Mouse (Mus musculus) lung, embryonic 16.5 days (tissue): ENCODE data around the gene Hoxd11. TPM values are rescaled to one million over a fixed set of nuclear protein-coding genes. Genes with fewer than 3 reads are reported as not detected.
A peak's percentile ranks its signal among the peaks of the same experiment; 100 is the strongest.

Experiments
- ATAC-seq: fragments of 200-750 bp; cut with Nextera tagmentation; 2 replicates; pipeline ENCODE4 v1.8.0; 2017; ENCODE audit warnings: low read depth, mild to moderate bottlenecking, moderate library complexity
- H3K27ac ChIP-seq: fragments of 300-500 bp; sonication (generic); 2 replicates; pipeline ENCODE4 v1.5.1; 2014; ENCODE audit warnings: mild to moderate bottlenecking, control low read depth, low read length
- H3K27me3 ChIP-seq: fragments of 300-500 bp; sonication (generic); 2 replicates; pipeline ENCODE4 v1.6.1; 2014; ENCODE audit warnings: low read depth, low read length, mixed read lengths; ENCODE audit not compliant: control insufficient read depth, insufficient read depth
- H3K36me3 ChIP-seq: fragments of 300-500 bp; sonication (generic); 2 replicates; pipeline ENCODE4 v1.6.1; 2014; ENCODE audit warnings: low read length; ENCODE audit not compliant: control insufficient read depth, insufficient read depth
- H3K4me1 ChIP-seq: fragments of 300-500 bp; sonication (generic); replicated peaks from 2 replicates; pipeline ENCODE4 v1.6.1; 2014; ENCODE audit warnings: low read length, mixed read lengths; ENCODE audit not compliant: control insufficient read depth, insufficient read depth
- H3K4me2 ChIP-seq: fragments of 300-500 bp; sonication (generic); 2 replicates; pipeline ENCODE4 v1.6.1; 2014; ENCODE audit warnings: low read depth, low read length, control low read depth
- H3K4me3 ChIP-seq: fragments of 300-500 bp; sonication (generic); 2 replicates; pipeline ENCODE4 v1.5.1; 2014; ENCODE audit warnings: mild to moderate bottlenecking, low read length, control low read depth
- H3K9ac ChIP-seq: fragments of 300-500 bp; sonication (generic); 2 replicates; pipeline ENCODE4 v1.6.1; 2014; ENCODE audit warnings: low read length, control low read depth
- H3K9me3 ChIP-seq: fragments of 300-500 bp; sonication (generic); 2 replicates; pipeline ENCODE4 v1.6.1; 2016; ENCODE audit warnings: low read length; ENCODE audit not compliant: control insufficient read depth
- WGBS: fragments of 180-500 bp; shearing (Covaris S2); extraction: QIAGEN DNeasy Blood & Tissue Kit; methylation state at CpG from one replicate; pipeline ENCODE4 v1.1.7; 2014; 5-methylcytosine and 5-hydroxymethylcytosine counted together
- polyA plus RNA-seq: library from polyadenylated mRNA; unstranded; fragments of >200 nt; fragmentation: Nextera tagmentation; extraction: Ambion mirVana; gene quantifications from 2 replicates; pipeline ENCODE4 v1.2.1, GENCODE M21; 2015

Gene Hoxd11
- polyA plus RNA-seq, 1 experiment from 2014 or later, result not detected

GRCm38 (mm10) chr2:74698201-74699052 is 19.1 kb downstream of the Hoxd11 start:
- WGBS, result under 1% methylated on average over 85 of the region's 86 CpGs
- Histone ChIP-seq H3K36me3 (no peaks in the 10 kb centered on the region), H3K4me2 (peak overlapping the region; percentile 52), H3K27ac (no peak overlapping the region), H3K27me3 (peaks cover 97% of the 10 kb centered on the region), H3K4me3 (peak overlapping the region; percentile 31), H3K9ac (no peak overlapping the region), H3K9me3 (no peaks in the 10 kb centered on the region), H3K4me1 (peaks cover 4% of the 10 kb centered on the region)
- peak; percentile 58 for ATAC-seq

GRCm38 (mm10) chr2:74699053-74699430 is 19.7 kb downstream of the Hoxd11 start:
- Histone ChIP-seq H3K4me3 (no peak overlapping the region), H3K4me2 (no peak overlapping the region), H3K9ac (no peak overlapping the region), H3K36me3 (no peaks in the 10 kb centered on the region), H3K27me3 (peaks cover 97% of the 10 kb centered on the region), H3K4me1 (peaks cover 4% of the 10 kb centered on the region), H3K27ac (no peak overlapping the region), H3K9me3 (no peaks in the 10 kb centered on the region)
- no peak for ATAC-seq
- WGBS, result 1% methylated on average over 17 of the region's 17 CpGs

- Histone ChIP-seq H3K4me1 (peaks cover 6% of the 10 kb centered on the region), H3K4me2 (no peak overlapping the region), H3K9me3 (no peaks in the 10 kb centered on the region), H3K4me3 (no peak overlapping the region), H3K27ac (no peak overlapping the region), H3K27me3 (peaks cover 97% of the 10 kb centered on the region), H3K36me3 (no peaks in the 10 kb centered on the region), H3K9ac (no peak overlapping the region)
- WGBS, result 2% methylated on average over 23 of the region's 23 CpGs
- no peak for ATAC-seq
These were observed 20.5 kb downstream of the Hoxd11 start for GRCm38 (mm10) chr2:74699664-74700545.

- no peaks in the 10 kb centered on the region for H3K9me3 ChIP-seq
- H3K27ac ChIP-seq, result no peak overlapping the region
- 4% methylated on average over 22 of the region's 22 CpGs for WGBS
- ATAC-seq, result no peak
- no peak overlapping the region for H3K4me2 ChIP-seq
- no peak overlapping the region for H3K9ac ChIP-seq
- H3K4me1 ChIP-seq, result peaks cover 14% of the 10 kb centered on the region
- H3K27me3 ChIP-seq, result peaks cover 97% of the 10 kb centered on the region
- H3K4me3 ChIP-seq, result no peak overlapping the region
- no peaks in the 10 kb centered on the region for H3K36me3 ChIP-seq
These were observed 21.3 kb downstream of the Hoxd11 start for GRCm38 (mm10) chr2:74700546-74701112.

GRCm38 (mm10) chr2:74701949-74702819 is 22.8 kb downstream of the Hoxd11 start:
- H3K27ac ChIP-seq, result no peak overlapping the region
- H3K36me3 ChIP-seq, result no peaks in the 10 kb centered on the region
- WGBS, result 10% methylated on average over 17 of the region's 17 CpGs
- no peaks in the 10 kb centered on the region for H3K9me3 ChIP-seq
- H3K27me3 ChIP-seq, result peaks cover 95% of the 10 kb centered on the region
- H3K9ac ChIP-seq, result no peak overlapping the region
- peaks cover 14% of the 10 kb centered on the region for H3K4me1 ChIP-seq
- ATAC-seq, result no peak
- H3K4me3 ChIP-seq, result no peak overlapping the region
- no peak overlapping the region for H3K4me2 ChIP-seq

GRCm38 (mm10) chr2:74702820-74703219 is 23.5 kb downstream of the Hoxd11 start:
- no peaks in the 10 kb centered on the region for H3K9me3 ChIP-seq
- H3K4me1 ChIP-seq, result peaks cover 14% of the 10 kb centered on the region
- H3K4me2 ChIP-seq, result no peak overlapping the region
- H3K9ac ChIP-seq, result no peak overlapping the region
- no peak for ATAC-seq
- H3K36me3 ChIP-seq, result no peaks in the 10 kb centered on the region
- WGBS, result 22% methylated on average over 6 of the region's 6 CpGs
- H3K27me3 ChIP-seq, result peaks cover 95% of the 10 kb centered on the region
- no peak overlapping the region for H3K27ac ChIP-seq
- H3K4me3 ChIP-seq, result no peak overlapping the region

GRCm38 (mm10) chr2:74703317-74703716 is 24.0 kb downstream of the Hoxd11 start:
- no peak overlapping the region for H3K27ac ChIP-seq
- no peak overlapping the region for H3K4me2 ChIP-seq
- peaks cover 95% of the 10 kb centered on the region for H3K27me3 ChIP-seq
- whole genome bisulfite sequencing, result 9% methylated on average over 10 of the region's 10 CpGs
- H3K9me3 ChIP-seq, result no peaks in the 10 kb centered on the region
- H3K9ac ChIP-seq, result no peak overlapping the region
- H3K4me3 ChIP-seq, result no peak overlapping the region
- ATAC-seq, result no peak
- H3K4me1 ChIP-seq, result peaks cover 10% of the 10 kb centered on the region
- H3K36me3 ChIP-seq, result no peaks in the 10 kb centered on the region

- Histone ChIP-seq H3K4me2 (no peak overlapping the region), H3K27ac (no peak overlapping the region)
- no peak for ATAC-seq
These were observed 24.5 kb downstream of the Hoxd11 start for GRCm38 (mm10) chr2:74703720-74704392.

More at GRCm38 (mm10) chr2:74703720-74704392, 24.5 kb downstream of the Hoxd11 start:
- Histone ChIP-seq H3K4me3 (no peak overlapping the region), H3K9me3 (no peaks in the 10 kb centered on the region), H3K27me3 (peaks cover 95% of the 10 kb centered on the region), H3K9ac (no peak overlapping the region), H3K36me3 (no peaks in the 10 kb centered on the region), H3K4me1 (peaks cover 10% of the 10 kb centered on the region)
- 3% methylated on average over 26 of the region's 26 CpGs for WGBS
